Mouse (Mus musculus): ENCODE results near the gene Gm11938.

- TF ChIP-seq CTCF (IDR thresholded peaks at IDR 0.05; ENCODE audit: borderline replicate concordance, extremely low read depth, insufficient read depth, insufficient read length) (no peak), POLR2A (IDR thresholded peaks at IDR 0.05; ENCODE audit: borderline replicate concordance, extremely low read depth, insufficient read depth, insufficient read length, poor library complexity, severe bottlenecking) (no peak)
Measured at GRCm38 (mm10) chr11:99633293-99633692, 30.2 kb upstream of the Gm11938 start.

Measured in brain, embryonic 14.5 days (tissue).